Mouse (Mus musculus) adrenal gland, postnatal 10 days (tissue): ENCODE data around the gene Ldb3. TPM values are rescaled to one million over a fixed set of nuclear protein-coding genes. Genes with fewer than 3 reads are reported as not detected.

Experiments used
- total RNA-seq, 2 experiments: library from RNA; stranded (reverse); gene quantifications; 2 replicates each; pipeline ENCODE4 v1.2.3; 2021

The Ldb3 gene
- total RNA-seq, 2 experiments from 2014 or later, result 26.5 to 94.8 TPM

Other genes with a start within 250 kb of the Ldb3 start
- 1 to 10 TPM; 2.3 to 4.2 TPM for gene Fam25c, start 233.2 kb downstream of the Ldb3 start, total RNA-seq
- 10 to 100 TPM; 44.7 to 50.3 TPM for gene Sncg, start 213.9 kb downstream of the Ldb3 start, total RNA-seq
- gene Mmrn2, start 213.2 kb downstream of the Ldb3 start, total RNA-seq, result 10 to 100 TPM; 25.2 to 34.6 TPM
- gene Bmpr1a, start 85.3 kb downstream of the Ldb3 start, total RNA-seq, result 10 to 100 TPM; 50.2 to 55.3 TPM
- not detected for gene 9230112D13Rik, start 65.9 kb downstream of the Ldb3 start, total RNA-seq
- not detected for gene Opn4, start 11.5 kb upstream of the Ldb3 start, total RNA-seq
- 10 to 100 TPM; 71.0 to 71.4 TPM for gene Wapl, start 85.2 kb upstream of the Ldb3 start, total RNA-seq
- gene Grid1, start 231.4 kb upstream of the Ldb3 start, total RNA-seq, result under 1 TPM; 0.57 to 0.61 TPM